Mouse (Mus musculus) CH12.LX (cell line): ENCODE results near the gene Prrg2.

ENCODE experiments used
- CTCF ChIP-seq, 2 experiments: IDR thresholded peaks in 1 of 2; conservative IDR thresholded peaks in 1 of 2; 2 replicates each; pipeline ENCODE4 v1.5.1; 2011 to 2012; ENCODE audit warnings: low read depth in 2 of 2, low read length in 2 of 2, improper control_type of control experiment in 1 of 2, inconsistent platforms in 1 of 2, mild to moderate bottlenecking in 1 of 2, moderate library complexity in 1 of 2
- MYC ChIP-seq: IDR thresholded peaks from 2 replicates; pipeline ENCODE4 v1.6.1; 2011; ENCODE audit warnings: low read depth, mild to moderate bottlenecking, improper control_type of control experiment, low read length
- POLR2A ChIP-seq: IDR thresholded peaks from 2 replicates; pipeline ENCODE4 v1.6.1; 2011; ENCODE audit warnings: low read depth, mild to moderate bottlenecking, improper control_type of control experiment, low read length

GRCm38 (mm10) chr7:45100046-45100445 lies 37.6 kb upstream of the Prrg2 start:
- TF ChIP-seq POLR2A (no peak), CTCF (conservative IDR thresholded peaks at IDR 0.05 in 1 of 2, IDR thresholded peaks at IDR 0.05 in 1 of 2; ENCODE audit: low read depth in 2 of 2, low read length in 2 of 2) (no peak), MYC (no peak)
